Mouse (Mus musculus): Measurements from ENCODE around the gene Cdc25b. TPM values are rescaled to one million over a fixed set of nuclear protein-coding genes. Genes with fewer than 3 reads are reported as not detected.

Cdc25b gene
- total and polyA plus RNA-seq, 3 experiments, result 12.6 to 34.5 TPM; not detected in 1

DNA sequence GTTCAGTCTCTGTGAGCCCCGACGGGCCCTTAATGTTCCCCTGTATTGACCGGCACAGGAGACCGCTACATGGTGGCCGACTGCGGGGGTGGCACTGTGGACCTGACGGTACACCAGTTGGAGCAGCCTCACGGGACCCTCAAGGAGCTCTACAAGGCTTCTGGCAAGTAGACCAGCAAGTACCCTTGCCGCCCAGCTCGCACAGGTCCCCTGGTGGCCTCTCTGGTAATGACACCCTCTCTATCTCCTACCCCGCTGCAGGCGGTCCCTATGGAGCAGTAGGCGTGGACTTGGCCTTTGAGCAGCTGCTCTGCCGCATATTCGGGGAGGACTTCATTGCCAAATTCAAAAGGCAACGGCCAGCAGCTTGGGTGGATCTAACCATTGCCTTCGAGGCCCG lies 44.2 kb upstream of the Cdc25b start:
- H3K9me3 ChIP-seq (replicated peaks; ENCODE audit: insufficient read depth, low read length), result no peaks in the 10 kb centered on the region
- peaks cover 0 to 7% of the 10 kb centered on the region in 2 experiments; a peak in 2 of 4 replicates for H3K4me1 ChIP-seq (ENCODE audit: control insufficient read depth in 1 of 2, insufficient read depth in 2 of 2, low read length in 2 of 2)
- H3K27me3 ChIP-seq (ENCODE audit: control insufficient read depth in 1 of 2, insufficient read depth in 2 of 2, low read length in 2 of 2), result no peaks in the 10 kb centered on the region
- peak overlapping the region; percentile 46 for H3K9ac ChIP-seq (ENCODE audit: control insufficient read depth, low read depth, low read length, poor library complexity, severe bottlenecking)
- no peak overlapping the region for H3K27ac ChIP-seq (ENCODE audit: control insufficient read depth, low read depth, low read length)
- peak overlapping the region; percentile 28 to 31; a peak in 3 of 4 replicates for H3K4me3 ChIP-seq (ENCODE audit: control insufficient read depth in 1 of 2, insufficient read depth in 1 of 2, low read depth in 2 of 2, low read length in 2 of 2)
- DNase-seq (ENCODE audit: low read depth, low spot score), result peak; percentile 91
- no peaks in the 10 kb centered on the region for H3K79me2 ChIP-seq (ENCODE audit: control insufficient read depth, insufficient read depth, low read length, poor library complexity)
- TF ChIP-seq TBP (IDR thresholded peaks at IDR 0.05; ENCODE audit: low read depth, low read length), result no peak
- 0 out of 2 replicates have a peak, but pooled peaks have one; percentile 5 for TF ChIP-seq ZMIZ1 (IDR thresholded peaks at IDR 0.05; ENCODE audit: low read depth, low read length)
- no peak for TF ChIP-seq ZKSCAN1 (IDR thresholded peaks at IDR 0.05; ENCODE audit: low read depth, low read length)
- no peak for TF ChIP-seq TAL1 (IDR thresholded peaks at IDR 0.05; ENCODE audit: low read length)
- peak; percentile 75 for TF ChIP-seq SMC3 (IDR thresholded peaks at IDR 0.05; ENCODE audit: low read depth, low read length)
- TF ChIP-seq EP300 (IDR thresholded peaks at IDR 0.05; ENCODE audit: low read depth in 1 of 2, low read length in 2 of 2), result no peak
- TF ChIP-seq MAFK (IDR thresholded peaks at IDR 0.05; ENCODE audit: borderline replicate concordance, low read depth, low read length), result no peak
- TF ChIP-seq POLR2A (IDR thresholded peaks at IDR 0.05; ENCODE audit: control insufficient read depth in 1 of 2, insufficient read depth in 1 of 2, low read depth in 1 of 2, low read length in 2 of 2, poor library complexity in 1 of 2), result peak in 1 of 2 experiments; percentile 22; a peak in 1 of 4 replicates
- 0 out of 2 replicates have a peak, but pooled peaks have one; percentile 20 for TF ChIP-seq SIN3A (IDR thresholded peaks at IDR 0.05; ENCODE audit: low read length)
- no peak for TF ChIP-seq POLR2AphosphoS2 (IDR thresholded peaks at IDR 0.05; ENCODE audit: low read length)
- peak; percentile 73 to 84 (median 81) for TF ChIP-seq CTCF (IDR thresholded peaks at IDR 0.05 in 2 of 3, conservative IDR thresholded peaks at IDR 0.05 in 1 of 3; ENCODE audit: control insufficient read depth in 1 of 3, insufficient read depth in 1 of 3, low read depth in 2 of 3, low read length in 3 of 3, poor library complexity in 1 of 3, severe bottlenecking in 1 of 3)
- no peak for TF ChIP-seq GABPA (IDR thresholded peaks at IDR 0.05; ENCODE audit: low read depth, low read length)
- peak; percentile 38 for TF ChIP-seq ZC3H11A (IDR thresholded peaks at IDR 0.05; ENCODE audit: low read depth, low read length)
- TF ChIP-seq RAD21 (IDR thresholded peaks at IDR 0.05; ENCODE audit: low read depth, low read length), result peak; percentile 51
- no peak for TF ChIP-seq BHLHE40 (IDR thresholded peaks at IDR 0.05; ENCODE audit: borderline replicate concordance, low read depth, low read length)
- H3K36me3 ChIP-seq (ENCODE audit: control insufficient read depth in 1 of 2, insufficient read depth in 2 of 2, low read length in 2 of 2), result no peaks in the 10 kb centered on the region; a peak in 1 of 4 replicates

DNA sequence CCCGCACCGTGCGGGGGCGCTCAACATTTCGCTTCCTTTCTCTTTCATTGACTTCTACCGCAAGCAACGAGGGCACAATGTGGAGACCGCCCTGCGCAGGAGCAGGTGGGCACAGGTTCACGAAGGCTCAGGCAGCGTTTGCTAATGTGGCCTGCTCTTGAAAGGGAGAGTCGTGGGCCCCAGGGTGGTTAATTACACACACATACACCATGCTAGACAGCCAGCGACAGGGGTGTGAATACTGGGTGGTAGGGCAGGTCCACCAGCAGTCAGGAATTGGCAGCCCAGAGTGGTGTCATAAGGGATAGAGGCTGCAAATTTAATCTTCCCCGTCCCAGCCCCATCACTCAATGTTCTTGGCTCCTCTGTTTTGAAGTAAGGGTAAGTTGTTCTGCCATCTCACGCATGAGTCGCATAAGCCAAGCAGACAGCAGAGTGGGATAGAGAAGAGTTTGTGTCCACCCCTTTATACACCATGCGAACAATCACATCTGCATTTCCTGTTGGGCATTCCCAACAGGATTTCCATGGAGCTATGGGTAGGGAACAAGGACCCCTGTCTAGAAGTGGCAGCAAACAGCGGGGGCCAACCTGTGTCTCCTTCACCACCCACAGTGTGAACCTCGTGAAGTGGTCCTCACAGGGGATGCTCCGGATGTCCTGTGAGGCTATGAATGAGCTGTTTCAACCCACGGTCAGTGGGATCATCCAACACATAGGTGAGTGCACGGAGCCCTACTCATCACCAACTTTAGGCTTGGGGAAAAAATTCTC lies 43.6 kb upstream of the Cdc25b start:
- no peak overlapping the region for H3K9ac ChIP-seq (ENCODE audit: control insufficient read depth, low read depth, low read length, poor library complexity, severe bottlenecking)
- DNase-seq (ENCODE audit: low read depth, low spot score), result no peak
- H3K79me2 ChIP-seq (ENCODE audit: control insufficient read depth, insufficient read depth, low read length, poor library complexity), result no peaks in the 10 kb centered on the region
- no peaks in the 10 kb centered on the region; a peak in 1 of 4 replicates for H3K36me3 ChIP-seq (ENCODE audit: control insufficient read depth in 1 of 2, insufficient read depth in 2 of 2, low read length in 2 of 2)
- H3K4me1 ChIP-seq (ENCODE audit: control insufficient read depth in 1 of 2, insufficient read depth in 2 of 2, low read length in 2 of 2), result peaks cover 0 to 7% of the 10 kb centered on the region in 2 experiments; a peak in 2 of 4 replicates
- no peaks in the 10 kb centered on the region for H3K27me3 ChIP-seq (ENCODE audit: control insufficient read depth in 1 of 2, insufficient read depth in 2 of 2, low read length in 2 of 2)
- no peak for TF ChIP-seq RAD21 (IDR thresholded peaks at IDR 0.05; ENCODE audit: low read depth, low read length)
- TF ChIP-seq GABPA (IDR thresholded peaks at IDR 0.05; ENCODE audit: low read depth, low read length), result no peak
- no peak for TF ChIP-seq BHLHE40 (IDR thresholded peaks at IDR 0.05; ENCODE audit: borderline replicate concordance, low read depth, low read length)
- no peak for TF ChIP-seq POLR2AphosphoS2 (IDR thresholded peaks at IDR 0.05; ENCODE audit: low read length)
- TF ChIP-seq MXI1 (IDR thresholded peaks at IDR 0.05; ENCODE audit: low read depth, low read length), result no peak
- no peak overlapping the region for H3K4me3 ChIP-seq (ENCODE audit: control insufficient read depth in 1 of 2, insufficient read depth in 1 of 2, low read depth in 2 of 2, low read length in 2 of 2)
- H3K27ac ChIP-seq (ENCODE audit: control insufficient read depth, low read depth, low read length), result no peak overlapping the region
- no peaks in the 10 kb centered on the region for H3K9me3 ChIP-seq (replicated peaks; ENCODE audit: insufficient read depth, low read length)
